Mouse (Mus musculus): ENCODE measurements around the gene Hmcn1. TPM values are rescaled to one million over a fixed set of nuclear protein-coding genes. Genes with fewer than 3 reads are reported as not detected.

The Hmcn1 gene
- polyA plus RNA-seq, 1 experiment: 1.6 TPM

DNA sequence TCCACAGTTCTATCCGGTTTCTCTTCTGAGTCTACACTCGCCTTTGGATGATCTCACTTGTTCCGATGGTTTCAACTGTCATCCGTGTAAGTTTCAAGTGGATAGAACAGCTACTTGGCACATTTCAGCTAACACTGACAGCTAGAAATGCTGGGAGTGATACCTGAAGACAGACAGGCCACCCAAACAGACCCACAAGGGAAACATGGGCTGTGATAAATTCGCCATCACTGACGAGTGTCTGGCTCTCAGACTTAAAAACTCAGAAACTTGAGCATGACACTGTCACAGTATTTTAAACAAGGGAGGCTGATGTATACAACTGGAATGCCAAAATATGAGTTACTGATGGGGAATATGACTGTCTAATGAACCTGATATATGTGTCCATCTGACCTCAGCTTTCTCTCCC lies 9.1 kb downstream of the Hmcn1 start:
- H3K27ac ChIP-seq (ENCODE audit: insufficient read depth, low read length): no peak overlapping the region

DNA sequence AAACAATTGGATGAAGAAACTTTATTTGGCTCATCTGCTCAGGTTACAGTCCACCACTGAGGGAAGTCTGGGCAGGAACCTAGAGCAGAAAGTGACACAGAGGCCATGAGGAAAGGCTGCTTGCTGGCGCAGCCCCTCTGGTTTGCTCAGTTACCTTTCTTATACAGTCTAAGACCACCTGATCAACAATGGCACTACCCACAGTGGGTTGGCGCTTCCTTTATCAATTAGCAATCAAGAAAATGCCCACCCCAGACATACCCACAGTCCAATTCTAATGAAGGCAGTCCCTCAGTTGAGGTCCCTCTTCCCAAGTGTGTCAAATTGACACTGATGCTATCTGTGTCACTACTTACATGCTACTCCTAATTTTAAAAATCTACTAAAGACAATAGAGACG lies 14.6 kb downstream of the Hmcn1 start:
- no peak overlapping the region for H3K4me3 ChIP-seq (ENCODE audit: low read depth, low read length)
- no peaks in the 10 kb centered on the region for H3K4me1 ChIP-seq (ENCODE audit: control insufficient read depth, insufficient read depth, low read length)
- H3K27ac ChIP-seq (ENCODE audit: insufficient read depth, low read length): no peak overlapping the region
- no peak for TF ChIP-seq POLR2A (IDR thresholded peaks at IDR 0.05; ENCODE audit: insufficient read depth, low read length)
- TF ChIP-seq CTCF (IDR thresholded peaks at IDR 0.05; ENCODE audit: low read depth, low read length): no peak
- no peak for TF ChIP-seq EP300 (IDR thresholded peaks at IDR 0.05; ENCODE audit: insufficient read depth, low read depth, low read length)
- H3K9me3 ChIP-seq (replicated peaks; ENCODE audit: control insufficient read depth, insufficient read depth, low read length, poor library complexity, severe bottlenecking): no peaks in the 10 kb centered on the region
- no peaks in the 10 kb centered on the region for H3K36me3 ChIP-seq (ENCODE audit: control insufficient read depth, insufficient read depth, low read length, poor library complexity, severe bottlenecking)
- no peaks in the 10 kb centered on the region for H3K27me3 ChIP-seq (ENCODE audit: control insufficient read depth, insufficient read depth, low read length, poor library complexity, severe bottlenecking)
- no peak overlapping the region for H3K9ac ChIP-seq (ENCODE audit: low read depth, poor library complexity, severe bottlenecking)

More for the DNA sequence above, 9.1 kb downstream of the Hmcn1 start:
- Histone ChIP-seq H3K4me1 (ENCODE audit: control insufficient read depth, insufficient read depth, low read length) (no peaks in the 10 kb centered on the region), H3K9ac (ENCODE audit: low read depth, poor library complexity, severe bottlenecking) (no peak overlapping the region), H3K36me3 (ENCODE audit: control insufficient read depth, insufficient read depth, low read length, poor library complexity, severe bottlenecking) (no peaks in the 10 kb centered on the region), H3K4me3 (ENCODE audit: low read depth, low read length) (no peak overlapping the region), H3K27me3 (ENCODE audit: control insufficient read depth, insufficient read depth, low read length, poor library complexity, severe bottlenecking) (no peaks in the 10 kb centered on the region; the same call in 1 of the 2 replicates), H3K9me3 (replicated peaks; ENCODE audit: control insufficient read depth, insufficient read depth, low read length, poor library complexity, severe bottlenecking) (no peaks in the 10 kb centered on the region)
- TF ChIP-seq EP300 (IDR thresholded peaks at IDR 0.05; ENCODE audit: insufficient read depth, low read depth, low read length): no peak
- TF ChIP-seq CTCF (IDR thresholded peaks at IDR 0.05; ENCODE audit: low read depth, low read length): no peak
- TF ChIP-seq POLR2A (IDR thresholded peaks at IDR 0.05; ENCODE audit: insufficient read depth, low read length): no peak

DNA sequence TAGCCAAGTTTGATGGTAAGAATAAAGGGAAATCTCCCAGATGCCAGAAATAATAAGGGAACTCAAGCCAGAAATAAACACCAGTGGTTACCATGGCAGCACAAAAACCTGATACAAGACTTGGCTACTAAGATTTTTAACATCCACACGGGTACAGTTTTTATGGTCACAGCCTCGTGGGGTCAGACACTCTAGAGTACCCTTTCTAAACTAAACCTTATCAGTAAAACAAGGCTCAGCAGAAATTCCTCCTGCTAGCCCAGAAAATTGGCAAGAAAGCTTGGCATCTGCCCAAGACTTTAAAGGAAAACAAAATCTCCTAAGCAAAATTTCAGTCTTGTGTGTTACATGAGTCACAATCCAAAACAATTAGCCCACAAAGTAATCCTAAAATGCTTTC lies 17.0 kb downstream of the Hmcn1 start:
- H3K27ac ChIP-seq (ENCODE audit: insufficient read depth, low read length): no peak overlapping the region
- no peak overlapping the region for H3K9ac ChIP-seq (ENCODE audit: low read depth, poor library complexity, severe bottlenecking)
- no peaks in the 10 kb centered on the region for H3K27me3 ChIP-seq (ENCODE audit: control insufficient read depth, insufficient read depth, low read length, poor library complexity, severe bottlenecking)
- no peaks in the 10 kb centered on the region for H3K4me1 ChIP-seq (ENCODE audit: control insufficient read depth, insufficient read depth, low read length)
- H3K9me3 ChIP-seq (replicated peaks; ENCODE audit: control insufficient read depth, insufficient read depth, low read length, poor library complexity, severe bottlenecking): no peaks in the 10 kb centered on the region
- no peaks in the 10 kb centered on the region for H3K36me3 ChIP-seq (ENCODE audit: control insufficient read depth, insufficient read depth, low read length, poor library complexity, severe bottlenecking)
- TF ChIP-seq CTCF (IDR thresholded peaks at IDR 0.05; ENCODE audit: low read depth, low read length) (no peak), POLR2A (IDR thresholded peaks at IDR 0.05; ENCODE audit: insufficient read depth, low read length) (no peak), EP300 (IDR thresholded peaks at IDR 0.05; ENCODE audit: insufficient read depth, low read depth, low read length) (no peak)
- no peak overlapping the region for H3K4me3 ChIP-seq (ENCODE audit: low read depth, low read length)

DNA sequence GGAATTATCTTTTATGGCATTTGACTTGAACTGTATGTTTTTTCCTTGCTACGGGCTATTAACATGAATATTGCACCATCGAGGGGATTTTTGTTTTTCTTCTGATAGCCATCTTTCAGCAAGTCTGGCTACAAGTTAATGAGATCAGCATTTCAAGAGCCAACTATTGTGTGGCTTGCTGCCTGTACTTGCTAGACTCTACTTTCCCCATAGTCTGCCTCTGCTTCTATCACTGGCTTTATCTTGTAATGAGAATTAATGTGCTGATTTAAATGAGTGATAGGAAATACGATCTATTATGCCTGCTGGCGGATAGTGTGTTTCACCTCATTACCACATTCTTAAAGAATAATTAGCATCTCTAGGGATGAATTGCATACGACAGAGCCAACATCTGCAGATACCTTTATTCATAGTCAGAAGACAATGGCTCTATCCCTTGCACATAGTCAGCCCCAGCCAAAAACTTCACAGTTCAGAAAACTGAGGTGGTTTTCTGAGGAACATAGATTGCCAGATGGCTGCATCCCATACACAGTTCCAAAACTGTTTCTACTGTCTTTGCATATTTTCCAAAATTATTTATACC lies 33.7 kb downstream of the Hmcn1 start:
- Histone ChIP-seq H3K27ac (ENCODE audit: insufficient read depth, low read length) (no peak overlapping the region), H3K9ac (ENCODE audit: low read depth, poor library complexity, severe bottlenecking) (no peak overlapping the region), H3K4me3 (ENCODE audit: low read depth, low read length) (no peak overlapping the region), H3K4me1 (ENCODE audit: control insufficient read depth, insufficient read depth, low read length) (no peaks in the 10 kb centered on the region), H3K9me3 (replicated peaks; ENCODE audit: control insufficient read depth, insufficient read depth, low read length, poor library complexity, severe bottlenecking) (no peaks in the 10 kb centered on the region), H3K27me3 (ENCODE audit: control insufficient read depth, insufficient read depth, low read length, poor library complexity, severe bottlenecking) (no peaks in the 10 kb centered on the region), H3K36me3 (ENCODE audit: control insufficient read depth, insufficient read depth, low read length, poor library complexity, severe bottlenecking) (no peaks in the 10 kb centered on the region)
- TF ChIP-seq CTCF (IDR thresholded peaks at IDR 0.05; ENCODE audit: low read depth, low read length): no peak

DNA sequence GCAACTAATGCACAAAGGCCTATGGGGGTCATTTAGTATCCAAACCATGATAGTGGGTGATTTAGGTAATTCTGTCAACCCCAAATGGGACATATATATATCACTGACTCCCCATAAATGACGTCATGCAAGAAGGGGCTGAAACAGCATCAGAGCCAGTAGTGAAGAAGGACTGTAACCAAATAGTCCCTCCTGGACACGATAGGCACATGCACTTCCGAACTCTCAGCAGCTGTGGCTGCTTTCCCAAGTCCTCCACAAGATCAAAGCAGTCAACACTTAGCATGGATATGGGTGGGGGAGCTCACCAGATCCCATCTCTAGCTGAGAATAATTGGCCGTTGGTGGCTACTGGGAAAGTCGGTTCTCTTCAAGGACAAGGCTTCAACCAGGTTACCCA lies 42.2 kb downstream of the Hmcn1 start:
- H3K27ac ChIP-seq (ENCODE audit: insufficient read depth, low read length): no peak overlapping the region
- TF ChIP-seq POLR2A (IDR thresholded peaks at IDR 0.05; ENCODE audit: insufficient read depth, low read length) (no peak), CTCF (IDR thresholded peaks at IDR 0.05; ENCODE audit: low read depth, low read length) (no peak), EP300 (IDR thresholded peaks at IDR 0.05; ENCODE audit: insufficient read depth, low read depth, low read length) (no peak)

DNA sequence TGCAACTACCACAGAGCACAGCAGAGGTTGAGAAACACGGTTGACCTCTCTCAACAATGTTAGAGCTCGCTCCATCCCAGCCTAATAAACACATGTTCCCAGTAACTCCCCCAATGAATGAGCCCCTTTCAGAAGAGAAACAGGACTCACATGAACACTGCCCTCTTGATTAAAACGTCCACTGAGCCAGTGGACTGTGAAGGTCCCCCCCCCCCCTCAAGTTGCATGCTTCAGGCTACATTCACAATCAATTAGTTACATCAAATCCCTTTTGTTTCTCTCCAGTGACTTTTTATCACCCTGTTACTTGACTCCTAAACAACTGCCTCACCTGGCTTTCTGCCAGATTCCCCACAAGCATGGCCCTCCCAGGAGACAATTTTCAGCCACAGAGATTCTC lies 43.2 kb downstream of the Hmcn1 start:
- H3K9me3 ChIP-seq (replicated peaks; ENCODE audit: control insufficient read depth, insufficient read depth, low read length, poor library complexity, severe bottlenecking): no peaks in the 10 kb centered on the region
- no peak overlapping the region for H3K4me3 ChIP-seq (ENCODE audit: low read depth, low read length)
- H3K4me1 ChIP-seq (ENCODE audit: control insufficient read depth, insufficient read depth, low read length): no peaks in the 10 kb centered on the region
- H3K27me3 ChIP-seq (ENCODE audit: control insufficient read depth, insufficient read depth, low read length, poor library complexity, severe bottlenecking): no peaks in the 10 kb centered on the region
- H3K27ac ChIP-seq (ENCODE audit: insufficient read depth, low read length): no peak overlapping the region
- H3K36me3 ChIP-seq (ENCODE audit: control insufficient read depth, insufficient read depth, low read length, poor library complexity, severe bottlenecking): no peaks in the 10 kb centered on the region
- H3K9ac ChIP-seq (ENCODE audit: low read depth, poor library complexity, severe bottlenecking): no peak overlapping the region
- TF ChIP-seq CTCF (IDR thresholded peaks at IDR 0.05; ENCODE audit: low read depth, low read length) (no peak), EP300 (IDR thresholded peaks at IDR 0.05; ENCODE audit: insufficient read depth, low read depth, low read length) (no peak), POLR2A (IDR thresholded peaks at IDR 0.05; ENCODE audit: insufficient read depth, low read length) (no peak)

More for the DNA sequence above, 42.2 kb downstream of the Hmcn1 start:
- Histone ChIP-seq H3K27me3 (ENCODE audit: control insufficient read depth, insufficient read depth, low read length, poor library complexity, severe bottlenecking) (no peaks in the 10 kb centered on the region), H3K4me1 (ENCODE audit: control insufficient read depth, insufficient read depth, low read length) (no peaks in the 10 kb centered on the region), H3K36me3 (ENCODE audit: control insufficient read depth, insufficient read depth, low read length, poor library complexity, severe bottlenecking) (no peaks in the 10 kb centered on the region), H3K4me3 (ENCODE audit: low read depth, low read length) (no peak overlapping the region), H3K9ac (ENCODE audit: low read depth, poor library complexity, severe bottlenecking) (no peak overlapping the region), H3K9me3 (replicated peaks; ENCODE audit: control insufficient read depth, insufficient read depth, low read length, poor library complexity, severe bottlenecking) (no peaks in the 10 kb centered on the region)
